Mouse (Mus musculus) embryo, embryonic 11 days (tissue): Measurements from ENCODE around the gene Tmem145.
A peak's percentile ranks its signal among the peaks of the same experiment; 100 is the strongest.

ENCODE experiments used
- DNase-seq: peaks from one replicate; pipeline ENCODE4 v3.0.0-alpha.2; 2015

The Tmem145 gene

DNA sequence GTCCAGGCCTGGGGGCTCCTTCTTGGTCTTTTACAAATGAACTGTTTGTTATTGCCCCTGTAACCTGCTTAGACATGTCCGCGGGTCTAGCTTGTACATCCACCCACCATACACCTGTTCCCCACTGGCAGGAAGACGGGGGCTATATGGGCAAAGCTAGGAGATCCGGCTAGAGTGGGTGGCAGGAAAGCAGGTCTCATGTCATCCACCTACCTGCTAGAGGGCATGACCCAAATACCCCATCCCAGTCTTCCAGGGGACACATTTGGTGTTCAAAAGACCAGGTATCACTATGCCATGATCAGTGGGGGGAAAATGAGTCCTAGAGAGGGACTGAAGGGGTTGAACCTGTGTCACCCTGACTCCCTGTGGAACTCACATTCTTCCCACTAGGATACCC, 28.5 kb upstream of the Tmem145 start:
- DNase-seq: no peak

DNA sequence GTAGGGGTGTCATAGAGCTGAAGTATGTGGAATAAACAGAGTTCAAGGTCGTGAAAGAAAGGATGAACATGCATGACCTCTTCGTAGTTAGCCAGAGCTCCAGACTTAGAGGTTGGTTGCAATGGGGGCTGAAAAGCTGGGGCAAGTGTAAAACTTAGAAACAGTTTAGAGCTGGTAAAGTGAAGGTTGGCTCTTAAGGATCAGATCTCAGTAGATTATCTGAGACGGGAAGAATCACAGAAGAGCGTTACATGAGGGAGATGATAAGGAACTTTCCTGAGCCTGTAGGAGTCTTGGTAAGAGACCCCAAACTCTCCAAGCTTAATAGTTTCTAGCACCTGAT, 27.9 kb upstream of the Tmem145 start:
- no peak for DNase-seq

DNA sequence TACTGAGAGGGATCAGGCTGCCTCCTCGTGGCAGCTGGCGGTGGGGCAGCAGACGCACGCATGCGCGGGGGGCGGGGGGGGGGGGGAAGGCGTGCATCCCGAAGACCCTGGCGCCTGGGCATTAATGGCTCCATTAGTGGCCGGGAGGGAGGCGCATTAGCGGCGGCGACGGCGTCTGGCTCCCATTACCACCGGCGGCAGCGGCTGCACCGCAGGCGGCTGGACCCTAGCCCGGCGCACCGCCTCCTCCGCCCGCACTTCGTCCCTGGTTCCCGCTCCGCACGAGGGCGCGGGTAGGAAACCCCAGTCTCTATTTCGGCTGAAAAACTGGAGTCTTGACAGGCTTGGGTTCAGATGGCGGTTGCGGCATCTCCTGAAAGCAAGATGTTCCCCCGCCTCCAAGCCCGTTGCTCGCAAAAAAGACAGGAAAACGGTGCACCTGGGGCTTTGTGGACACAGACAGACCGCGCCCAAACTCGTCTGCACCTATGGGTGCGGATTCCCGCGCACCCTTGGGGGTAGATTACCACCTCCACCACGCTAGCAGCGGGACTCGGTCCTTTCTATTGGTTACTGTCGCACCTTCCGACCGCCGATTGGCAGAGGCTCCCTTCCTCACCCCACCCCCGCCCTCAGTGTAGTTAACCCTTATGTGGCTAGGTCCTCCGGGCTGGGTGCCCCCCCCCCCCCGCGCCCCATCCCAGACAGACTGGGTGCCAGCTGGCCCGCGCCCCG, 27.4 kb upstream of the Tmem145 start:
- DNase-seq: peak; percentile 90

GRCm38 (mm10) chr7:25279076-25279860, 26.6 kb upstream of the Tmem145 start:
- peak; percentile 92 for DNase-seq

DNA sequence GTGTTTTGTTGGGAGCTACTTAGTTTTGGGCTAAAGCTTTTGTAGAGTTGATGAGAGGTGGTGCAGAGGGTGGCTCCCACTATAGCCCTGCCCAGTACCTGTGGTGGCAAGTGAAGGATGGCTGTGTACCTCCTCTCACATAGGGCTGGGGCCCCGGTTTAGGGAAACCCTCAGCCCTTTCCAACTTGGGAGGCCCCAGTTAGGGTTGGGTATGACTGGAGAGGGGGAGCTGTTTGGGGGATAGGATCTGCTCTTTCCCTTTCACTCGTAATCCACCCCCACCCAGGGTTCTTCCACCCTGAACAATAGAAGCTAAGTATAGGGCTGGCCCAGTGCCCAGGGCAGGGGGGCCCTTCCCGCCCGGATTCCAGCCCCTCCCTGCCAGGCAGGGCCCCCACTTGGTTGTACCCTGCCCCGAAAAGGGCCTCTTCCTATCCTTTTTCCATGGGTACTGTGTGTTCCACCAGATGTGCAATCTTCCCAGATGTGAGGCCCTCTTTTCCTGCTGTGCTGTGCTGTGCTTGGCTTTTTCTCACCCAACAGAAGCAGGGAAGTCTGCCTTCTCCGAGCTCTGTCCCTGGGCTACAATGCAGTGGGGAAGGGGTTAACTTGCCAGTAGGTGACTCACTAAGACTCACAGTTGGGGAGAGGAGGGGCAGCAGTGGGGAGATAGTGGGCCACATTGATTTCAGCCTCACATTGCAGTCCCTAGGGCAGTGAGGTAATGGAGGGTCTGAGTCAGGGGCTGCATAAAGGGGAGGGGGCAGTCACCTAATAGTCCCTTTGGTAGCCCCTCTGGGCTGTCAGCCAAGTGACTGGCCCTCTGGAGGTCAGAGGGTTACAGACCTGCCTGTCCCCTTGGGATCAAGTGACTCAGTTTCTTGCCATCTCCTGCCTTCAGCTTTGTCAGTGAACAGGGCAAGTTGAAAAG, 25.8 kb upstream of the Tmem145 start:
- DNase-seq: peak; percentile 63

- DNase-seq: no peak
These were observed 24.7 kb upstream of the Tmem145 start for GRCm38 (mm10) chr7:25281166-25281733.

DNA sequence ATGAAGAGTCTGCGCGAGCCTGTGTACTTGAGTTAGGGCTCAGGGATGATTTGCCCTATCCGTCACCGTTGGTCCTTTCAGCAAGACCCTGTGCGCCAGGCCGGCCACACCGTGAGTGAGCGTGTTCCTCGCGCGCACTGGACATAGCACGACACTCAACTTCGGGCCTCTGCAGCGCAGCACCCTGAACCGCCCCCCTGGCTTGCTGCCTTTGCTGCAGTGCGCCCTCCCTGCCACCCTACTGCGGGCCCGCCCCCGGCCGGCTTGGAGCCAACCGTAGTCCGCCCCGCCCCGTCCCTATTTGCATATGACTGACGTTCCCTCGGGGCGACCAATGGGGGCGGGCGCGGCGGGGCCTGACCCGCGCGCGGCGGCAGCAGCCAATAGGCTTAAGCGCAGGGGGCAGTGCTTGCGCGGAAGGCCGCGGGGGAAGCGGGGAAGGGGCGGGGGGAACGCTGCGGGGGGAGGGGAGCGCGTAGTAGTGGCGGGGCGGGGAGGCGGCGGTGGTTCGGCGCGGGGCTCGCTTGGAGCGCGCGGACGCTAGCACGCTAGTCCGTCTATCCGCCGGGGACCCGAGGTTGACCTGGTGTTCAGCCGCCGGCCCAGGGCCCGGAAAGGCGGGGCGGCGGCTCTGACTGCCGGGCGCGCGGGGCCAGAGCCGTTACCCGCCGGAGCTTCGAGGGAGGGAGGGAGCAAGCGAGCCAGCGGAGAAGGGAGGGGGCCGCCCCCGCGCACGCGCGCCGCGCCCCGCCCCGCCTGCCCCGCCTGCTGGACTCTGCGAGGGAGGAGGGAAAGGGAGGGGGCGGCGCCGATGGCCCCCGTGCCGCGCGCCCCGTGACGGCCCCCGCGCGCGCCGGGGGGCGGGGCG, 23.9 kb upstream of the Tmem145 start:
- DNase-seq: peak; percentile 99

- no peak for DNase-seq
These were observed 23.1 kb upstream of the Tmem145 start for GRCm38 (mm10) chr7:25282731-25283211.

GRCm38 (mm10) chr7:25283637-25284036, 22.3 kb upstream of the Tmem145 start:
- DNase-seq: peak; percentile 26

- no peak for DNase-seq
These were observed 21.7 kb upstream of the Tmem145 start for GRCm38 (mm10) chr7:25284171-25284570.

GRCm38 (mm10) chr7:25284766-25285165, 21.1 kb upstream of the Tmem145 start:
- DNase-seq: no peak

- no peak for DNase-seq
These were observed 20.2 kb upstream of the Tmem145 start for GRCm38 (mm10) chr7:25285511-25286238.

DNA sequence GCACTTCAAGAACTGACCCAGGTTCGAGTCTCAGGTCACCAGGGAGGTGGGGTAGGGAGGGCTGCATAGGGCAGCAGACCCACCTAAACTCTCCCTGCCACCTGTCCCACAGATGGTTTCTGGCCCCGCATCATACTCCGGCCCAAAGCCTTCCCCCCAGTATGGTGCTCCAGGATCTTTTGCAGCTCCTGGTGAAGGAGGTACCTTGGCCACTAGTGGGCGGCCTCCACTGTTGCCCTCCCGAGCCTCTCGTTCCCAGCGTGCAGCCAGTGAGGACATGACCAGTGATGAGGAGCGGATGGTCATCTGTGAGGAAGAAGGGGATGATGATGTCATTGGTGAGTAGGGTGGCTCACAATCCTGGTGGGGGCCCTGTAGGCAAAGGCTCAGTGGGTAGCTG, 18.9 kb upstream of the Tmem145 start:
- no peak for DNase-seq

GRCm38 (mm10) chr7:25288011-25288410, 17.9 kb upstream of the Tmem145 start:
- DNase-seq: no peak

DNA sequence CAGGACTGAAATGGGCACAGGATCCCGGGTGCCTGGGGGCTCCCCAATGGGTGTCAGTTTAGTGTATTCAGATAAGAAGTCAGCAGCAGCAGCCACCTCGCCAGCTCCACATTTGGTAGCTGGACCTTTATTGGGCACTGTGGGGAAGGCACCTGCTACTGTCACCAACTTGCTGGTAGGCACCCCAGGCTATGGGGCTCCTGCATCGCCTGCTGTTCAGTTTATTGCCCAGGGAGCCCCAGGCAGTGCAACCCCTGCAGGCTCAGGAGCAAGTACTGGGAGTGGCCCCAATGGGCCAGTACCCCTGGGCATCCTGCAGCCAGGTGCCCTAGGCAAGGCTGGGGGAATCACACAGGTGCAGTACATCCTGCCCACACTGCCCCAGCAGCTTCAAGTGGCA, 17.2 kb upstream of the Tmem145 start:
- DNase-seq: no peak

- DNase-seq: no peak
These were observed 16.0 kb upstream of the Tmem145 start for GRCm38 (mm10) chr7:25289925-25290324.

- no peak for DNase-seq
These were observed 15.4 kb upstream of the Tmem145 start for GRCm38 (mm10) chr7:25290463-25290862.

GRCm38 (mm10) chr7:25290911-25291310, 15.0 kb upstream of the Tmem145 start:
- no peak for DNase-seq

- DNase-seq: no peak
These were observed 13.8 kb upstream of the Tmem145 start for GRCm38 (mm10) chr7:25292107-25292506.

GRCm38 (mm10) chr7:25293191-25293739, 12.6 kb upstream of the Tmem145 start:
- no peak for DNase-seq

GRCm38 (mm10) chr7:25294495-25294894, 11.4 kb upstream of the Tmem145 start:
- no peak for DNase-seq
